Mouse (Mus musculus) thymus, adult 2 months (tissue): ENCODE results near the gene Mylk.

Experiments
- CTCF ChIP-seq: fragments of 200-500 bp; IDR thresholded peaks from 2 replicates; pipeline ENCODE4 v1.5.1; 2012; ENCODE audit warnings: mild to moderate bottlenecking, control low read depth, low read length, moderate library complexity, borderline replicate concordance; ENCODE audit not compliant: control insufficient read depth, poor library complexity, insufficient read depth; ENCODE audit errors: extremely low read depth
- POLR2A ChIP-seq: fragments of 200-500 bp; IDR thresholded peaks from 2 replicates; pipeline ENCODE4 v1.6.1; 2012; ENCODE audit warnings: mild to moderate bottlenecking, low read length, control low read depth, moderate library complexity; ENCODE audit not compliant: control insufficient read depth, poor library complexity, insufficient read depth; ENCODE audit errors: extremely low read depth

DNA sequence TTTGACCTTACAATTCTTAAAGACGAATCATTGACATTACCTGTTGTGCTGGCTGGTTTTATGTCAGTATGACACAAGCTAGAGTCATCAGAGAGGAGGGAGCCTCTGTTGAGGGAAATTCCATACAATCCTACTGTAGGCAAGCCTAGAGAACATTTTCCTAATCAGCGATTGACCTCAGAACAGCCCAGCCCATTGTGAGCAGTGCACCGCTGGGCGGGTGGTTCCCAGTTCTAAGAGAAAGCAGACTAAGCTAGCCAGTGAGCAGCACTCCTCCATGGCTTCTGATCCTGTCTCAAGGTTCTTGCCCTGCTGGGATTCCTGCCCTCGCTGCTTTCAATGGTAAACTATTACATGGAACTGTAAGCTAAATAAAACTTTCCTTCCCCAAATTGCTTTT, 259.3 kb downstream of the Mylk start:
- TF ChIP-seq CTCF, result no peak
- TF ChIP-seq POLR2A, result no peak
